Mouse (Mus musculus) spleen, adult 12 weeks (tissue): ENCODE results near the gene Igfbpl1.

Experiments
- DNase-seq: peaks from one replicate; pipeline ENCODE4 v3.0.0; 2022; ENCODE audit warnings: low spot score

Gene Igfbpl1

DNA sequence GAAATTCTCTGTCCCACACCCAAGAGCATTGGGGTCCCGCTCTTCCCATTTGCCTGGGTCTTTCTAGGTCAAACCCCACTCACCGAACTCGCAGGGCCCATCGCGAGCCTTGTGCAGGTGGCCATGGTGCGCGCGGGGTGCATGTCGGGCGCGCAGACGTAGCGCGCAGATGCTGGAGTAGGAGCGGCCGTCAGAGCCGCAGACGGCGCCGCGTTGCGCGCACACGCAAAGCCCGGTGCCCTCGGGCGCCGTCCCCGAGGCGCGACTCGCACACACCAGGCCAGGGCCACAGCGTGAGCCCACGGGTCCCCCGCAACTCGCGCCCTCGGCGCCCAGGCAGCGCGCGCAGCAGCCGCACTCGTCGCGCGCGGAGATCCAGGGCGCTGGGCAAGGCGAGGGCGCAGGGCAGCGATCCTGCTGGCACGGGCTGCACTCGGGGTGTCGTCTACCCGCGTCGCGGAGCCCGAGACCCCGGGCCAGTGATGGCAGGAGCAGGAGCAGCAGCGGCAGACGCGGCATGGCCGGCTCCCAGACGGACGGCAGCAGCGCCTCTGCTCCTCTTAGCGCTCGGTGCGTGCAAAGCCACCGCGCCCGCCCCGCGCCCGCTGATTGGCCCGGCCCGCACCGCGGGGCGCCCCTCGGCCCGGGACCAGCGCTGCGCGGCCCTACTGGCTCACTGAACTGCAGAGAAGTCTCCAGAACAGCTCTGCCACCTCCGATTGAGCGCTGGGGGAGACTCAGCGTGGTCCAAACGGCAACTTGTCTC lies at the start of gene Igfbpl1:
Gene Igfbpl1 (minus strand): TSS at position 649 of the 766 bp plus-strand sequence.
- no peak for DNase-seq

GRCm38 (mm10) chr4:45872147-45872546 lies 45.4 kb upstream of the Igfbpl1 start:
- no peak for DNase-seq

DNA sequence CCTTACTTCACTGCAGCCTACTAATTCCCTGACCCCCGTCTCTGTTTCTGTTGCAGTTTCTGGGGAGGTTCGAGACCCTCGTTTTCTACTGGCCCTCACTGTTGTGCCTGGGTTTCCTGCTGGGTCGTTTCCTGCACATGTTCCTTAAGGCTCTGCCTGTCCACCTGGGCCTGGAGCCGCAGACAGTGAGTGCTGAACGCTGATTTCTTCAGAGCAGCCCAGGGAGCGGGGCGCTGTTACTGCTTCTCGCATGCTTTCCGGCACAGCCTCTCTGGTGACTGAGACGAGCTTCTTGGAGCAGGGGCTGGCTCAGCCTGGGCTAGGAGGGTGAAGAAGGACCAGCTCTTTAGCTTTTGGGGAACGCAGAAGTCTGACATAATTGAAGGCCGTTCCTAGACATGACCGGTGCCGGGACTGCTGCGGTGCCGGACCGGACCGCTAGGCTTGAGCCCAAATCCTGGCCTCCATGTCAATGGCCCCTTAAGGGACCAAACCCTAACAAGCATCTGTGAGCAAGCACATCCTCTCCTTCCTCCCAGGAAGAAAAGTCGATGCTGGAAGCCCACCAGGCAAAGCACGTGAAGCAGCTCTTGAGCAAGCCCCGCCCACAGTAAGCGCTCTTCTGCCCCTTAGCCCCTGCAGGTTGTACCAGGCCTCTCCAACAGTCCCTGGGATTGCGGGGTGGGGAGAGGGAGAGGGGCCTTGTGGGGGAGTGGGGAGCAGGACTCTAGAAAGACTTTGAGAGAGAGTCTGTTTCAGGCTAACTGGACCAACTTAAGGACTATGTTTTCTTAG lies 42.5 kb upstream of the Igfbpl1 start:
- no peak for DNase-seq

DNA sequence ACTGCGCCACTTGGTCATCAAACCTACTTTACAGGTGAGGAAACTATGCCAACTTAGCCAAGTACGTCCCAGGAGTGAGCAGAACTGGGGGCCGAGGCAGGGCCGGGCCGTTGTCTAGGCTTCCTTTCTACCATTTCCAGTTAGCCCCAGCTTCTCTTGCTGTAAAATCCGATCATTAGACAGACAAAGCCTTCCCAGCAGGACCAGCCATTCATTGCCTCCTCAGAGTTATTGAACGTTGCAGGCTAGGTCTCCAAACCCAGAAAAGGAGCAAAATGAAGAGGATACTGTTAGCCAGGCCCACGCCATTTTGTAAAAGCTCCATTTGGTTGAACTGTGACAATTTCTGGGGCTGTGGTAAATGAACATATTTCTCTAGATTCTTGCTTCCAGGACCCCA lies 40.7 kb upstream of the Igfbpl1 start:
- DNase-seq: no peak

DNA sequence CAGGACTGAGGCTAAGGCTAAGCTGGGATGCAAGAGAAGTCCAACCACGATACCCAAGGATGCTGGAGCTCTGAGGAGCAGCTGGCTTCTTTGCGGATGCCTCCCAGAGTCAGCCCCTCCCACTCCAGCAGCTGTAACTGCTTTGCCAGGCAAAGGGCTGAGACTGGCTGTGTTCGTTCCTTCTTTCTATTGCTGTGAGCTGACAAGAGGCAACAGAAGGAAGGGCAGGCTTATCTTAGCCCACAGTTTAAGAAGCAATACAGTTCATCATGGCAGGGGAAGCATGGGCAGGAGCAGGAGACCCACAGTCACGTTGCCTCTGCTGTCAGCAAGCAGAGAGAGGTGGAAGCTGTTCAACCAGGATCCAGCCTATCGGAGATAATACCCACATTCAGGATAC lies 34.4 kb upstream of the Igfbpl1 start:
- DNase-seq: no peak

GRCm38 (mm10) chr4:45855803-45856424 lies 29.2 kb upstream of the Igfbpl1 start:
- DNase-seq: peak; percentile 5

DNA sequence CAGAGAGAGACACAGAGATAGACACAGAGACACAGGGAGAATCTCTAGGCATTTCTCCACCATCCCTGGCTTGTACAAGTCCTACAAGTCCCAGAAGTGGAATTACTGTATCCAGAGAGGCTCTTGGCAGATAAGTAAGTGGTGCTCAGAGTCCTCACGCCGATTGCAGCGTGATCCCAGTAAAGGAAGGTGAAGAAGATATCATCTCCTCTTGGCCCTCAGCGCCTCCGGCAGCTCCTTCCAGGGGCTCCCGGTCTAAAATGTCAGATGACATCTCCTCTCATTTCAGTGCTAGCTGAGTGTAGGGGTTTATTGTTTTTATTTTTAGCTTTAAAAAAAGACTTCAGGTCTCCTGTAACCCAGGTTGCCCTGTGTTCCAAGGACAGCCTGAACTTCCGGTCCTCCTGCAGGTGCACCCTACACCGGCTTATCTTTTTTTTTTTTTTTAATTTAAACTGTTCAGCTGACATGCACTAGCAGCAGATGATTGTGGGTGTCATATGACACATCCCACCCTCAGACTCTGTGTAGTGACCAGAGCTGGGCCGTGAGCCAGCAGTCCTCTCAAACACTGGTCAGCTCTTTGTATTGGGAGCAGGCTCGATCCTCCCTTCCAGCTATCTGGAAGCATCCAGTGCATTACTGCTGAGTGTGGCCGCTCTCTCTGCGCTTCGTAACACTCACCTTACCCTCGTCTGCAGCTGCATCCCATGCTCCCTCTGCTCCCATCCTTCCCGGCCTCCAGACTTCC lies 26.9 kb upstream of the Igfbpl1 start:
- no peak for DNase-seq

- no peak for DNase-seq
Observed at GRCm38 (mm10) chr4:45851640-45852051, 24.9 kb upstream of the Igfbpl1 start.

- no peak for DNase-seq
Observed at GRCm38 (mm10) chr4:45849419-45849818, 22.7 kb upstream of the Igfbpl1 start.

DNA sequence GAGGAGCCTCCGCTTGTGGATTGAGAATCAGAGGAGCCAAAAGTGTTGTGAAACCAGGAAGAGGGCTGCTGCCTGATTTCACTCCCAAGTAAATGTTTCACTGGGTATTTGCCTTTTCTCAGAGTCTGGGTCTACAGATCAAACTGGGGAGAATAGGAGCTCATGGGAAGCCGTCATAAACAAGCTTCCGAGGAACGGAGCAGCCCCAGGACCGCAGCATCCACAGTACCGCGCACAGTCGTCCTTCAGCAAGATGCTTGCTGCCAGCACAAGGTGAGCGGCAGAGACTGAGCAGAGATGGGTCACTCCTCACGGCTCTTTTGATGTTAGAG lies 22.1 kb upstream of the Igfbpl1 start:
- no peak for DNase-seq

DNA sequence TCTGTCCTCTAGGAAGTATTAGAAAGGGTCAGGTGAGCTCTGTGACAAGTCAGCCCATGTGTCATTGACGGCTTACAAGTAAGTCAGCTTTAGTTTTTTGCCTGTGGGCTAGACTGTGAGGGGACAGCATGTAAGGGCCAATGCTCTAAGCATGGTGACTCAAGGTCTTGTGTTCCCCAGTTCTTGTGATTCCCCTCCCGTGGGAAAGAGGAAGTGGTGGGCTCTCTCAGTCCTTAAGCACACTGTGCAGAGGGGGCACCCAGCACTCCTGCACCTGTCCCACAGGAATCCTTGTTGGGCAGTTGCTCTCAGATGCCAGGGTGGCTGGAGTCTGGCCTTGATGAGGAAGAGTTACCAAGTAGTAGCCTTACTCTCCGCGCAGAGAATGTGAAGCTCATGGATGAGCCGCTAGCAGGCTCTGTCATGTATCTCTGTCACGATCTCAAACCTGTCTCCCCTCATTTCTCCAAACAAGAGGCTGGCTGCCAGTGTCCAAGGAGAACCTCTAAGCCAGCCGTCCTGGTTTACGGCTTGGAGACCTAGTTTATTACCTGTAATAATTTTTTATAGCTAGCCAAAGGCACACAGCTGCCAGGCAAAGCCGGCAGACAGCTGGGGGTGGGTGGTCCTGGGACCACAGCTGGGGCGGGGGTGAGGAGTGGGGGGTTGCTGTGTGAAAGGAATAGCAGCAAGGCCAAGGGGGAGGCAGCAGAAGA lies 21.5 kb upstream of the Igfbpl1 start, which contains the start of gene Stra6l:
Gene Stra6l (plus strand): TSS at position 556 of the 716 bp plus-strand sequence.
- DNase-seq: no peak

DNA sequence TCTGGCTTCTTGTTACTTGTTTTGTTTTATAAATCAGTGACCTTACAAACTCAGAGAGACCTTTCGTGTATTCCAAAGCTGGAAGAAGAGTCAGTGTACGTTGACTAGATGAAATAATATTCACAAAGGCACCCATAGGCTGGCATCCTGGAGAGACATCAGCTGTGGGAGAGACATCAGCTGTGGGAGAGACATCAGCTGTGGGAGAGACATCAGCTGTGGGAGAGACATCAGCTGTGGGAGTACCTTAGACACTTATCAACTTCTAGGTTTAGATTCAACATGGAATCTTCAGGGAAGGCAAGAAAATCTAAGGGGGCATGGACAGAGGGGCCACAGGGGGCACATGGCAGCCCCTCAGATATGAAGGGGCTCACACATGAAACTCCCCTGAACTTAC lies 19.5 kb upstream of the Igfbpl1 start:
- no peak for DNase-seq

- peak; percentile 19 for DNase-seq
Observed at GRCm38 (mm10) chr4:45844355-45844754, 17.6 kb upstream of the Igfbpl1 start.

GRCm38 (mm10) chr4:45833461-45833860 lies 6.7 kb upstream of the Igfbpl1 start:
- no peak for DNase-seq

GRCm38 (mm10) chr4:45831996-45832395 lies 5.3 kb upstream of the Igfbpl1 start:
- no peak for DNase-seq

DNA sequence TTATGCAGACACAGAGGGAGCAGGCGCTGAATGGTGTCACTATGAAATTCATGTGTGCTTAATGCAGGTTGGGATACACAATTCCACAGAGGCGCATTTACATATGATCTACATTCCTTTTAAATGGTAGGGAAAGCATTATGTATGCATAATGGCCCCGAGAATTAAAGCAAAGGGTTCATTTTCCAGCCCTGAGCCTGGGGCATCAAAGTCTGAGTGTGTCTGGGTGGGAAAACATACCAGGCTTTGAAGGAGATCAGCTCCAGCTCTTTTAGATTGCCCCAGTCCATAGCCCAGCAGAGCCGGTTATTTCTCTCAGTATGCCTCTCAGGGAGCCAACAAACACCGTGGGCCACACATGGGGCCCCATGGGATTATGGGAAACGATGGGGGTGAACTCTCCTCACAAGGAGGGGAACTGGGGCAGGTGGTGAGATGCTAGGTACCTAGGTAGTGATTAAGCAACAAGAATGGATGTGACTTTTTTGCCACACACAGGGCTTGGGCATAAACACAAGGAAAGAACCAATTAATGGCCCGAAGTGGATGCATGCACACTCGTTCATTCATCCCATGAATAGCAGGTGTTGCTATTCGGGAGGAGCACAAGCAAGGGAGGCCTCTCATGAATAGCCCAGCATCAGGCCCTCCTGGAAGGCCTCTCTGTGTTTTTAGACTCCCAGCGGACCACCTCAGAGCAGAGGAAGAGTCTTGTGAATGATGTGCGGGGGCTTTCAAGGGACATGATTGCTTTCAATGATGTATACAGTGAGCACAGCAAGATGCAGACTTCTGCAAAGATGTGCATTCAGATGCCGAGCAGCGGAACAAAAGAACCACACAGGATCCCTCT lies 3.4 kb upstream of the Igfbpl1 start:
- no peak for DNase-seq

GRCm38 (mm10) chr4:45824761-45825556 lies 1.8 kb downstream of the Igfbpl1 start:
- DNase-seq: no peak

DNA sequence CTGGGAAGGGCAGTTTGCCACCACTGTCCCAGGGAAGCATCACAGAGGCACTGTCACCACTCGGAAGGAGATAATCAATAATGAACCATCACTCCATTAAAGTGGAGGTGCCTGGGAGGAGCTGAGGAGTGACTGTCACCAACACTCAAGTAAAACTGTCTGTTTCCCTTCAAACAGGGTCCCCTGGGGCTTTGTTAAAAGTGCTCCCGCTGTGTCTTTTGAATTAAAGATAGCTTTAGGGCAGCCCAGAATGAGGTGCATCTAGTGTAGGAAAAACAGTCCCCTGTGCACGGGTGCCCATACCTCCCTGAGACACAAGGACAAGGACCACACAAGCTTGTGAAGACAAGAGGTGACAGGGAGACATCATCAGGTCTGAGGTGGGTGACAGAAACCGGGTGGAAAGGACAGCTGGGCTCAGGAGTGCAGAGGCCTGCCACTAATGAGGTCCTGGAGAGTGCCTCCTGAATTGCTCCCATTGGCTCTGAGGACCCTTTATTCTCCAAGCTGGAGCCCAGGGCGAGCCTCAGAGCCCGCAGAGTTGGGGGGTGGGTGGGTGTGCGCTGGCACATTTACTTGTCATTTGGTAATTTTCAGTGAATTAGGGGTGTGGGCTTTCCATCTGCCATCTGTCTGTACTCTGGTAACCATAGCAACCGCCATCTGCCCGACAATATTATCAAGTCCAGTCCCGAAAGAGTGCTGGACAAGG lies 2.5 kb downstream of the Igfbpl1 start:
- DNase-seq: no peak
